Mouse (Mus musculus) heart, postnatal 0 days (tissue): ENCODE data around the gene Stk26. TPM values are rescaled to one million over a fixed set of nuclear protein-coding genes. Genes with fewer than 3 reads are reported as not detected.

Experiments used
- ATAC-seq: fragments of 200-750 bp; cut with Nextera tagmentation; 2 replicates; pipeline ENCODE4 v1.8.0; 2017; ENCODE audit warnings: low read depth, moderate number of reproducible peaks, moderate library complexity; ENCODE audit not compliant: insufficient read depth
- DNase-seq: peaks from one replicate; pipeline ENCODE4 v3.0.0-alpha.2; 2016; ENCODE audit warnings: low spot score
- H3K27ac ChIP-seq: fragments of 300-500 bp; sonication (generic); 2 replicates; pipeline ENCODE4 v1.5.1; 2014; ENCODE audit warnings: low read depth, mild to moderate bottlenecking
- H3K27me3 ChIP-seq: fragments of 300-500 bp; sonication (generic); 2 replicates; pipeline ENCODE4 v1.6.1; 2014; ENCODE audit warnings: low read length, mixed read lengths; ENCODE audit not compliant: control insufficient read depth, insufficient read depth
- H3K36me3 ChIP-seq: fragments of 300-500 bp; sonication (generic); replicated peaks from 2 replicates; pipeline ENCODE4 v1.6.1; 2014; ENCODE audit warnings: low read length, mixed read lengths; ENCODE audit not compliant: control insufficient read depth, insufficient read depth
- H3K4me1 ChIP-seq: fragments of 300-500 bp; sonication (generic); 2 replicates; pipeline ENCODE4 v1.6.1; 2014; ENCODE audit warnings: antibody characterized with exemption; ENCODE audit not compliant: control insufficient read depth, insufficient read depth
- H3K4me2 ChIP-seq: fragments of 300-500 bp; sonication (generic); 2 replicates; pipeline ENCODE4 v1.6.1; 2014; ENCODE audit warnings: low read depth, mild to moderate bottlenecking, low read length, moderate library complexity
- H3K4me3 ChIP-seq: fragments of 300-500 bp; sonication (generic); 2 replicates; pipeline ENCODE4 v1.5.1; 2014; ENCODE audit warnings: low read depth, low read length
- H3K9ac ChIP-seq: fragments of 300-500 bp; sonication (generic); replicated peaks from 2 replicates; pipeline ENCODE4 v1.6.1; 2014; ENCODE audit warnings: low read depth, low read length, mixed read lengths
- H3K9me3 ChIP-seq: fragments of 300-500 bp; sonication (generic); replicated peaks from 2 replicates; pipeline ENCODE4 v1.6.1; 2016; ENCODE audit warnings: low read length; ENCODE audit not compliant: control insufficient read depth
- CTCF ChIP-seq: IDR thresholded peaks from 2 replicates; pipeline ENCODE4 v1.5.1; 2016; ENCODE audit warnings: antibody characterized with exemption, control low read depth, low read depth
- EP300 ChIP-seq: IDR thresholded peaks from 2 replicates; pipeline ENCODE4 v1.6.1; 2016; ENCODE audit warnings: antibody characterized with exemption, low read depth
- WGBS: fragments of 180-500 bp; shearing (Covaris S2); extraction: QIAGEN DNeasy Blood & Tissue Kit; methylation state at CpG from one replicate; pipeline ENCODE4 v1.1.7; 2014; 5-methylcytosine and 5-hydroxymethylcytosine counted together
- polyA plus RNA-seq: library from polyadenylated mRNA; unstranded; fragments of >200 nt; fragmentation: Nextera tagmentation; extraction: Ambion mirVana; gene quantifications from 2 replicates; pipeline ENCODE4 v1.2.1, GENCODE M21; 2015
- total RNA-seq: library from RNA; depleted of rRNA; stranded (reverse); fragments of >200 nt; gene quantifications from 2 replicates; pipeline ENCODE4 v1.2.3, GENCODE M21; 2014; ENCODE audit warnings: low replicate concordance; rRNA removed

Stk26 gene
- total and polyA plus RNA-seq, 2 experiments from 2014 or later: 1.1 to 5.2 TPM

DNA sequence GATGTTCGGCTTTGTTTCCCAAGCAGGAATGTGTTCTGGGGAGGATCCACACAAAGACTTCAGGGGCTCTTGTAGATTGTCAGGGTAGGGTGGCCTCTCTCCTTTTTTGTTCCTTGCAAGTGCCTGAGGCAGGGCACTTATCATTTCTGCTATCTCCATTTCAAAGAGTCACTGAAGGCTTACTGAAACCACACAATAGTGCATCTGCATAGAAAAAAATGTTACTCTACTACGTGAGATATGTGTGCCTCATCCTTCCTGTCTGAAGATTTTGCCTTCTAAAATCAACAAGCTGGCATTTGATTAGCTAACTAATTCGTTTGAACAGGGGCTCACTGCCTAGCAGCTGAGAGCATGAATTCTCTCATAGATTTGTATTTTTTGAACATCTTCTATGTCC is 89.5 kb downstream of the Stk26 start:
- H3K9ac ChIP-seq: no peak overlapping the region
- H3K36me3 ChIP-seq: no peaks in the 10 kb centered on the region
- H3K9me3 ChIP-seq: no peaks in the 10 kb centered on the region
- no peaks in the 10 kb centered on the region for H3K4me1 ChIP-seq
- WGBS: 40% methylated on average over 3 of the region's 3 CpGs
- no peak overlapping the region for H3K27ac ChIP-seq
- DNase-seq: no peak
- no peak overlapping the region for H3K4me2 ChIP-seq
- H3K27me3 ChIP-seq: no peaks in the 10 kb centered on the region
- H3K4me3 ChIP-seq: no peak overlapping the region
- TF ChIP-seq EP300: no peak
- TF ChIP-seq CTCF: no peak
- ATAC-seq: no peak

DNA sequence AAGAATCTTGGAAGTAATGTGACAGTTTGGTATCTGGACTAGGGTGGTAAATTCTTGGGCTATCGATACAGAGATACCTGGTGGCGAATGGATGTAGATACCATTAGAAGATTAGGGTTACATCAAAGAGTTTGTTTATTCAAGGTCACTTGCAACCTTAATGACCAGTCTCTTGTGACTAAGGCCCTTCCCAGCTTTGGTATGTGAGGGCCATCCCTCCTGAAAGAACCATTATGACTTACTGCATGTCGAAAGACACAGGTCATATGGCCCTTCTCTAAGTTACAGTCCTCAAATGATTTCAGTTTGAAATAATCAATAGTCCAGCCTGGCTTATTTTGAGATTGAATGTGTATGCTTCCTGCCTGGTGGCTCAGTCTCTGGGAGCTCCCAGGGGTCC is 96.3 kb downstream of the Stk26 start:
- DNase-seq (no peak), ATAC-seq (no peak)
- TF ChIP-seq CTCF: no peak
- no peak for TF ChIP-seq EP300
- no peak overlapping the region for H3K4me2 ChIP-seq
- no peak overlapping the region for H3K9ac ChIP-seq
- H3K4me3 ChIP-seq: no peak overlapping the region
- H3K4me1 ChIP-seq: no peaks in the 10 kb centered on the region
- WGBS: 72% methylated on average over 3 of the region's 3 CpGs
- H3K36me3 ChIP-seq: no peaks in the 10 kb centered on the region
- H3K9me3 ChIP-seq: no peaks in the 10 kb centered on the region
- no peak overlapping the region for H3K27ac ChIP-seq
- H3K27me3 ChIP-seq: no peaks in the 10 kb centered on the region

DNA sequence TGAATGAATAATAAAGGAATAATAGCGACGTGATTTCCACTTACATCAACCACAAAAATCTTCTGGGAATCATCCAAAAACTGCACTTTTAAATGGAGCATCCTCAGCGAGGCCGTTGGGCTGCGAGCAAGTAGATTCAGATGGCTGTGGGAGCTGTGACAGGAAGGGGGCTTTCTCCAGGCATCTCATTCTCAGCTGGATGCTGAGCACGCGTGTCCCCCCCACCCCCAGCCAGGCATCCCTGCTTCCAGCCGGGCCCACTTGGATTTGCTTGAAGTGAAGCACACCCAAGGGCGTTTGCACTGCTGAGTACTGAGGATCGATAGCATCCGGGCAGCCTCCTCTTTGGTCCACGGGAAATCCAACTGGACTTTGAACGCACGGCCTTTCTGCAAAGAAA is 101.8 kb downstream of the Stk26 start, which contains the start of gene Frmd7:
Frmd7 (minus strand) TSS at position 101 of the 400 bp plus-strand sequence.
- TF ChIP-seq CTCF (no peak), EP300 (no peak)
- no peaks in the 10 kb centered on the region for H3K27me3 ChIP-seq
- WGBS: 71% methylated on average over 14 of the region's 14 CpGs
- no peaks in the 10 kb centered on the region for H3K9me3 ChIP-seq
- no peak for DNase-seq
- H3K4me2 ChIP-seq: no peak within 1 kb of the TSS
- no peak within 1 kb of the TSS for H3K4me3 ChIP-seq
- H3K36me3 ChIP-seq: no peaks in the 10 kb centered on the region
- H3K9ac ChIP-seq: no peak within 1 kb of the TSS
- no peaks in the 10 kb centered on the region for H3K4me1 ChIP-seq
- no peak within 1 kb of the TSS for H3K27ac ChIP-seq
- no peak for ATAC-seq

Other genes starting within 250 kb of the Stk26 start
- not detected in 2 replicates for gene Frmd7, start 101.7 kb downstream of the Stk26 start, total RNA-seq
- gene Frmd7, start 101.7 kb downstream of the Stk26 start, polyA plus RNA-seq: 0.07 TPM in 1 of 2 replicates, not detected in the other
- 13.5 and 24.7 TPM in 2 replicates for gene Rap2c, start 177.0 kb downstream of the Stk26 start, total RNA-seq
- 9.3 and 10.0 TPM in 2 replicates for gene Rap2c, start 177.0 kb downstream of the Stk26 start, polyA plus RNA-seq